ENCODE assay signal across 17 mouse cellular contexts in genomic region chr10:68490781-68491180, GRCm38 (mm10). TPM values are rescaled to one million over a fixed set of nuclear protein-coding genes. Genes with fewer than 3 reads are reported as not detected.
DNase-seq lines count a peak whose midpoint lies in the region; ATAC-seq and TF ChIP-seq lines count a peak whose summit lies in the region.
"Had no signal": no experiment of that assay in that cellular context is flagged by ENCODE, and none has a peak within 500 bp of the region (broad histone marks: within the 10 kb centered on the region; RNA-seq: fewer than 3 reads in every experiment).

No protein-coding gene starts in this region.

- H3K9ac ChIP-seq in embryonic facial prominence, embryonic 11.5 days (replicated peaks; ENCODE audit: low read length): no peak overlapping the region
- no peak overlapping the region for H3K9ac ChIP-seq in stomach, embryonic 14.5 days (replicated peaks; ENCODE audit: low read depth, low read length)
- no peak overlapping the region for H3K9ac ChIP-seq in stomach, postnatal 0 days (ENCODE audit: low read length)
- H3K9ac ChIP-seq in forebrain, embryonic 14.5 days (ENCODE audit: low read length): no peak overlapping the region
- H3K9ac ChIP-seq: forebrain, embryonic 12.5 days; liver, embryonic 15.5 days had no signal

- no peak overlapping the region for H3K27ac ChIP-seq in embryonic facial prominence, embryonic 11.5 days (replicated peaks; ENCODE audit: low read depth, low read length)
- no peak overlapping the region for H3K27ac ChIP-seq in embryonic facial prominence, embryonic 10.5 days (replicated peaks)
- peak overlapping the region; percentile 58 for H3K27ac ChIP-seq in stomach, embryonic 14.5 days (ENCODE audit: low read length)
- no peak overlapping the region for H3K27ac ChIP-seq in stomach, postnatal 0 days (replicated peaks)
- no peak overlapping the region for H3K27ac ChIP-seq in forebrain, embryonic 14.5 days (ENCODE audit: low read depth, low read length)
- H3K27ac ChIP-seq: forebrain, embryonic 12.5 days; liver, embryonic 15.5 days; midbrain, embryonic 10.5 days had no signal

- ATAC-seq in embryonic facial prominence, embryonic 11.5 days (replicated peaks; ENCODE audit: insufficient number of reproducible peaks, low FRiP score, low TSS enrichment, low read depth): no peak
- ATAC-seq in stomach, embryonic 14.5 days (ENCODE audit: insufficient number of reproducible peaks, insufficient read depth, low FRiP score, low read depth): no peak
- no peak for ATAC-seq in stomach, postnatal 0 days (ENCODE audit: low FRiP score, low TSS enrichment)
- ATAC-seq in forebrain, embryonic 14.5 days: no peak
- ATAC-seq: hindbrain, embryonic 16.5 days had no signal

- no peaks in the 10 kb centered on the region for H3K4me1 ChIP-seq in embryonic facial prominence, embryonic 11.5 days (ENCODE audit: control insufficient read depth, insufficient read depth, low read length)
- 0 out of 2 replicates have a peak, but pooled peaks cover 11% of the 10 kb centered on the region for H3K4me1 ChIP-seq in embryonic facial prominence, embryonic 10.5 days
- no peaks in the 10 kb centered on the region; the same call in 1 of the 2 replicates for H3K4me1 ChIP-seq in stomach, embryonic 14.5 days (ENCODE audit: control insufficient read depth, insufficient read depth, low read length)
- H3K4me1 ChIP-seq in stomach, postnatal 0 days (replicated peaks; ENCODE audit: control insufficient read depth, insufficient read depth): no peaks in the 10 kb centered on the region
- H3K4me1 ChIP-seq in forebrain, embryonic 14.5 days (ENCODE audit: control insufficient read depth, insufficient read depth, low read length): no peaks in the 10 kb centered on the region
- H3K4me1 ChIP-seq: forebrain, embryonic 12.5 days; liver, embryonic 15.5 days; midbrain, embryonic 10.5 days had no signal

- no peaks in the 10 kb centered on the region for H3K9me3 ChIP-seq in embryonic facial prominence, embryonic 11.5 days (replicated peaks; ENCODE audit: control insufficient read depth, low read length)
- H3K9me3 ChIP-seq in embryonic facial prominence, embryonic 10.5 days: no peaks in the 10 kb centered on the region
- no peaks in the 10 kb centered on the region for H3K9me3 ChIP-seq in stomach, embryonic 14.5 days (ENCODE audit: control insufficient read depth, low read depth, low read length)
- H3K9me3 ChIP-seq in stomach, postnatal 0 days (ENCODE audit: control insufficient read depth, low read length): no peaks in the 10 kb centered on the region
- H3K9me3 ChIP-seq in forebrain, embryonic 14.5 days (replicated peaks; ENCODE audit: control insufficient read depth, low read length): no peaks in the 10 kb centered on the region
- H3K9me3 ChIP-seq: forebrain, embryonic 12.5 days; liver, embryonic 15.5 days; midbrain, embryonic 10.5 days had no signal

- H3K4me2 ChIP-seq in embryonic facial prominence, embryonic 11.5 days (ENCODE audit: low read depth, low read length): no peak overlapping the region
- no peak overlapping the region for H3K4me2 ChIP-seq in stomach, embryonic 14.5 days (replicated peaks; ENCODE audit: low read depth, low read length)
- H3K4me2 ChIP-seq in stomach, postnatal 0 days (replicated peaks; ENCODE audit: low read depth): no peak overlapping the region
- no peak overlapping the region for H3K4me2 ChIP-seq in forebrain, embryonic 14.5 days (ENCODE audit: low read length)
- H3K4me2 ChIP-seq: forebrain, embryonic 12.5 days; liver, embryonic 15.5 days had no signal

- no peaks in the 10 kb centered on the region for H3K36me3 ChIP-seq in embryonic facial prominence, embryonic 11.5 days (replicated peaks; ENCODE audit: control insufficient read depth, insufficient read depth, low read depth, low read length)
- H3K36me3 ChIP-seq in embryonic facial prominence, embryonic 10.5 days (replicated peaks): no peaks in the 10 kb centered on the region
- no peaks in the 10 kb centered on the region for H3K36me3 ChIP-seq in stomach, embryonic 14.5 days (ENCODE audit: control insufficient read depth, insufficient read depth, low read length)
- no peaks in the 10 kb centered on the region for H3K36me3 ChIP-seq in stomach, postnatal 0 days (ENCODE audit: control insufficient read depth, insufficient read depth, low read length)
- H3K36me3 ChIP-seq in forebrain, embryonic 14.5 days (ENCODE audit: control insufficient read depth, insufficient read depth, low read length): no peaks in the 10 kb centered on the region
- H3K36me3 ChIP-seq: forebrain, embryonic 12.5 days; liver, embryonic 15.5 days; midbrain, embryonic 10.5 days had no signal

- DNase-seq in embryonic facial prominence, embryonic 11.5 days (ENCODE audit: low spot score): peak; percentile 28
- DNase-seq in embryonic facial prominence, embryonic 10.5 days (ENCODE audit: low spot score): no peak
- DNase-seq in kidney, postnatal 4 days: peak; percentile 45 to 61
- no peak for DNase-seq in kidney, adult 9 months
- DNase-seq in stomach, postnatal 0 days (ENCODE audit: low spot score): no peak
- DNase-seq in forebrain, embryonic 14.5 days (ENCODE audit: low spot score): no peak
- DNase-seq in thymus, postnatal 10 days (ENCODE audit: low spot score in 2 of 2): no peak
- DNase-seq: adrenal gland, postnatal 14 days; cerebellum, adult 9-10 months; kidney, postnatal 25 days; thymus, postnatal 36 days had no signal

- TF ChIP-seq CTCF in stomach, postnatal 0 days (IDR thresholded peaks at IDR 0.05; ENCODE audit: low read depth): no peak

- H3K4me3 ChIP-seq in embryonic facial prominence, embryonic 11.5 days (ENCODE audit: low read depth, low read length): no peak overlapping the region
- H3K4me3 ChIP-seq in embryonic facial prominence, embryonic 10.5 days: no peak overlapping the region
- H3K4me3 ChIP-seq in stomach, embryonic 14.5 days (ENCODE audit: low read depth, low read length): no peak overlapping the region
- no peak overlapping the region for H3K4me3 ChIP-seq in stomach, postnatal 0 days (ENCODE audit: low read depth, low read length)
- no peak overlapping the region for H3K4me3 ChIP-seq in forebrain, embryonic 14.5 days (ENCODE audit: low read depth, low read length)
- H3K4me3 ChIP-seq: forebrain, embryonic 12.5 days; liver, embryonic 15.5 days; midbrain, embryonic 10.5 days had no signal

- TF ChIP-seq EP300 in stomach, postnatal 0 days (optimal IDR thresholded peaks at IDR 0.05): no peak

- no peaks in the 10 kb centered on the region for H3K27me3 ChIP-seq in embryonic facial prominence, embryonic 11.5 days (ENCODE audit: control insufficient read depth, insufficient read depth, low read length)
- H3K27me3 ChIP-seq in embryonic facial prominence, embryonic 10.5 days (replicated peaks; ENCODE audit: low read depth, poor library complexity, severe bottlenecking): no peaks in the 10 kb centered on the region
- no peaks in the 10 kb centered on the region for H3K27me3 ChIP-seq in stomach, embryonic 14.5 days (ENCODE audit: control insufficient read depth, insufficient read depth, low read length)
- H3K27me3 ChIP-seq in stomach, postnatal 0 days (ENCODE audit: control insufficient read depth, insufficient read depth, low read length): no peaks in the 10 kb centered on the region
- H3K27me3 ChIP-seq in forebrain, embryonic 14.5 days (replicated peaks; ENCODE audit: control insufficient read depth, insufficient read depth, low read length): no peaks in the 10 kb centered on the region
- H3K27me3 ChIP-seq: forebrain, embryonic 12.5 days; liver, embryonic 15.5 days had no signal

- 64% methylated on average over 6 of the region's 6 CpGs for WGBS in embryonic facial prominence, embryonic 11.5 days
- WGBS in embryonic facial prominence, embryonic 10.5 days: 70% methylated on average over 6 of the region's 6 CpGs
- WGBS in stomach, embryonic 14.5 days: 42% methylated on average over 6 of the region's 6 CpGs
- 33% methylated on average over 6 of the region's 6 CpGs for WGBS in stomach, postnatal 0 days
- WGBS in forebrain, embryonic 14.5 days: 66% methylated on average over 6 of the region's 6 CpGs

RNA-seq across cellular contexts. Expression of gene Cabcoco1, which starts 50.9 kb away (rescaled TPM):
- 0.32 and 0.42 TPM in 2 replicates for polyA plus RNA-seq in embryonic facial prominence, embryonic 11.5 days (2014; fragmentation: Nextera tagmentation; extraction: Ambion mirVana)
- 0.20 TPM in 1 of 2 replicates, not detected in the other for polyA plus RNA-seq in embryonic facial prominence, embryonic 10.5 days (2016; fragmentation: Nextera tagmentation; extraction: Ambion mirVana)
- 2.0 and 2.2 TPM in 2 replicates for polyA plus RNA-seq in stomach, embryonic 14.5 days (2014; fragmentation: Nextera tagmentation; extraction: Ambion mirVana)
- polyA plus RNA-seq in stomach, postnatal 0 days (2015; fragmentation: Nextera tagmentation; extraction: Ambion mirVana): 4.7 and 5.2 TPM in 2 replicates
- polyA plus RNA-seq in forebrain, embryonic 14.5 days (2014; fragmentation: Nextera tagmentation; extraction: Ambion mirVana): 1.1 and 1.2 TPM in 2 replicates
- polyA plus RNA-seq: midbrain, embryonic 10.5 days; small intestine, adult 2 months had no signal

Comparison
In these comparisons a context has a peak if more than half of its experiments do, and no peak if none do; other contexts are left out.
1. DNase-seq: peak in embryonic facial prominence, embryonic 11.5 days (single experiment) and kidney, postnatal 4 days (2 of 2); none in embryonic facial prominence, embryonic 10.5 days (single experiment), kidney, adult 9 months (single experiment), stomach, postnatal 0 days (single experiment), forebrain, embryonic 14.5 days (single experiment) and thymus, postnatal 10 days (0 of 2).